Mouse (Mus musculus): ENCODE measurements around the gene Mcrs1. TPM values are rescaled to one million over a fixed set of nuclear protein-coding genes. Genes with fewer than 3 reads are reported as not detected.

Gene Mcrs1
- polyA plus RNA-seq, 1 experiment from 2014 or later, result 92.0 TPM

GRCm38 (mm10) chr15:99205959-99206358, 45.8 kb downstream of the Mcrs1 start:
- no peak for TF ChIP-seq CTCF (IDR thresholded peaks at IDR 0.05; ENCODE audit: low read depth)
- WGBS, result 86% methylated on average over 8 of the region's 8 CpGs

GRCm38 (mm10) chr15:99198761-99199160, 53.0 kb downstream of the Mcrs1 start:
- ATAC-seq, result no peak

More at GRCm38 (mm10) chr15:99205959-99206358, 45.8 kb downstream of the Mcrs1 start:
- Histone ChIP-seq H3K9ac (ENCODE audit: low read depth, low read length) (no peak overlapping the region), H3K9me3 (ENCODE audit: control insufficient read depth) (no peaks in the 10 kb centered on the region), H3K27ac (ENCODE audit: low read depth, low read length) (no peak overlapping the region), H3K4me3 (ENCODE audit: low read depth, low read length) (no peak overlapping the region), H3K36me3 (ENCODE audit: control insufficient read depth, insufficient read depth) (peaks cover 41% of the 10 kb centered on the region), H3K27me3 (replicated peaks; ENCODE audit: control insufficient read depth, insufficient read depth, low read length) (no peaks in the 10 kb centered on the region), H3K4me1 (replicated peaks; ENCODE audit: control insufficient read depth, insufficient read depth, low read length) (no peaks in the 10 kb centered on the region), H3K4me2 (replicated peaks; ENCODE audit: low read depth) (no peak overlapping the region)
- ATAC-seq, result no peak

GRCm38 (mm10) chr15:99195043-99195442, 56.7 kb downstream of the Mcrs1 start:
- no peak for ATAC-seq
- TF ChIP-seq CTCF (IDR thresholded peaks at IDR 0.05; ENCODE audit: low read depth), result no peak
- Histone ChIP-seq H3K4me3 (ENCODE audit: low read depth, low read length) (no peak overlapping the region), H3K27me3 (replicated peaks; ENCODE audit: control insufficient read depth, insufficient read depth, low read length) (no peaks in the 10 kb centered on the region), H3K4me2 (replicated peaks; ENCODE audit: low read depth) (no peak overlapping the region), H3K9me3 (ENCODE audit: control insufficient read depth) (no peaks in the 10 kb centered on the region), H3K9ac (ENCODE audit: low read depth, low read length) (no peak overlapping the region), H3K4me1 (replicated peaks; ENCODE audit: control insufficient read depth, insufficient read depth, low read length) (no peaks in the 10 kb centered on the region), H3K36me3 (ENCODE audit: control insufficient read depth, insufficient read depth) (peaks cover 11% of the 10 kb centered on the region; the same call in 1 of the 2 replicates), H3K27ac (ENCODE audit: low read depth, low read length) (no peak overlapping the region)
- WGBS, result 33% methylated on average over 6 of the region's 6 CpGs

More at GRCm38 (mm10) chr15:99198761-99199160, 53.0 kb downstream of the Mcrs1 start:
- no peak overlapping the region for H3K4me3 ChIP-seq (ENCODE audit: low read depth, low read length)
- H3K36me3 ChIP-seq (ENCODE audit: control insufficient read depth, insufficient read depth), result peaks cover 17% of the 10 kb centered on the region; the same call in 1 of the 2 replicates
- H3K4me2 ChIP-seq (replicated peaks; ENCODE audit: low read depth), result no peak overlapping the region
- no peaks in the 10 kb centered on the region for H3K27me3 ChIP-seq (replicated peaks; ENCODE audit: control insufficient read depth, insufficient read depth, low read length)
- no peaks in the 10 kb centered on the region for H3K4me1 ChIP-seq (replicated peaks; ENCODE audit: control insufficient read depth, insufficient read depth, low read length)
- no peak overlapping the region for H3K9ac ChIP-seq (ENCODE audit: low read depth, low read length)
- TF ChIP-seq CTCF (IDR thresholded peaks at IDR 0.05; ENCODE audit: low read depth), result peak; percentile 71
- H3K27ac ChIP-seq (ENCODE audit: low read depth, low read length), result no peak overlapping the region
- H3K9me3 ChIP-seq (ENCODE audit: control insufficient read depth), result no peaks in the 10 kb centered on the region

- H3K27ac ChIP-seq (ENCODE audit: low read depth, low read length), result no peak overlapping the region
- H3K9ac ChIP-seq (ENCODE audit: low read depth, low read length), result no peak overlapping the region
- H3K4me1 ChIP-seq (replicated peaks; ENCODE audit: control insufficient read depth, insufficient read depth, low read length), result no peaks in the 10 kb centered on the region
- H3K4me3 ChIP-seq (ENCODE audit: low read depth, low read length), result no peak overlapping the region
- 86% methylated on average over 10 of the region's 10 CpGs for WGBS
- H3K9me3 ChIP-seq (ENCODE audit: control insufficient read depth), result no peaks in the 10 kb centered on the region
- TF ChIP-seq CTCF (IDR thresholded peaks at IDR 0.05; ENCODE audit: low read depth), result no peak
- no peaks in the 10 kb centered on the region for H3K27me3 ChIP-seq (replicated peaks; ENCODE audit: control insufficient read depth, insufficient read depth, low read length)
- no peak for ATAC-seq
- H3K4me2 ChIP-seq (replicated peaks; ENCODE audit: low read depth), result no peak overlapping the region
- peaks cover 7% of the 10 kb centered on the region; the same call in 1 of the 2 replicates for H3K36me3 ChIP-seq (ENCODE audit: control insufficient read depth, insufficient read depth)
Observed at GRCm38 (mm10) chr15:99194358-99194757, 57.4 kb downstream of the Mcrs1 start.

Other genes starting within 250 kb of the Mcrs1 start
- 271 and 315 TPM in 2 replicates for gene Tuba1c, start 222.1 kb downstream of the Mcrs1 start, polyA plus RNA-seq (2015; fragmentation: Nextera tagmentation; extraction: Ambion mirVana)
- gene Prph, start 196.8 kb downstream of the Mcrs1 start, polyA plus RNA-seq (2015; fragmentation: Nextera tagmentation; extraction: Ambion mirVana), result 29.8 and 32.7 TPM in 2 replicates
- gene Troap, start 177.4 kb downstream of the Mcrs1 start, polyA plus RNA-seq (2015; fragmentation: Nextera tagmentation; extraction: Ambion mirVana), result 4.8 TPM in 2 replicates
- 0.10 and 0.17 TPM in 2 replicates for gene C1ql4, start 164.1 kb downstream of the Mcrs1 start, polyA plus RNA-seq (2015; fragmentation: Nextera tagmentation; extraction: Ambion mirVana)
- gene Dnajc22, start 158.8 kb downstream of the Mcrs1 start, polyA plus RNA-seq (2015; fragmentation: Nextera tagmentation; extraction: Ambion mirVana), result 52.9 and 55.7 TPM in 2 replicates
- gene Spats2, start 126.0 kb downstream of the Mcrs1 start, polyA plus RNA-seq (2015; fragmentation: Nextera tagmentation; extraction: Ambion mirVana), result 14.3 and 16.0 TPM in 2 replicates
- 0.20 and 0.48 TPM in 2 replicates for gene Kcnh3, start 27.1 kb downstream of the Mcrs1 start, polyA plus RNA-seq (2015; fragmentation: Nextera tagmentation; extraction: Ambion mirVana)
- 10.8 and 12.7 TPM in 2 replicates for gene Prpf40b, start 43.1 kb upstream of the Mcrs1 start, polyA plus RNA-seq (2015; fragmentation: Nextera tagmentation; extraction: Ambion mirVana)
- not detected in 2 replicates for gene Fam186b, start 43.9 kb upstream of the Mcrs1 start, polyA plus RNA-seq (2015; fragmentation: Nextera tagmentation; extraction: Ambion mirVana)
- 5.6 and 5.9 TPM in 2 replicates for gene Fmnl3, start 118.5 kb upstream of the Mcrs1 start, polyA plus RNA-seq (2015; fragmentation: Nextera tagmentation; extraction: Ambion mirVana)
- gene Tmbim6, start 140.9 kb upstream of the Mcrs1 start, polyA plus RNA-seq (2015; fragmentation: Nextera tagmentation; extraction: Ambion mirVana), result 1,126 and 1,190 TPM in 2 replicates
- gene Nckap5l, start 205.8 kb upstream of the Mcrs1 start, polyA plus RNA-seq (2015; fragmentation: Nextera tagmentation; extraction: Ambion mirVana), result 1.8 and 2.1 TPM in 2 replicates
- 12.6 and 13.2 TPM in 2 replicates for gene Bcdin3d, start 222.8 kb upstream of the Mcrs1 start, polyA plus RNA-seq (2015; fragmentation: Nextera tagmentation; extraction: Ambion mirVana)